11 mouse cellular contexts compared by ENCODE assay signal in the genomic region with DNA sequence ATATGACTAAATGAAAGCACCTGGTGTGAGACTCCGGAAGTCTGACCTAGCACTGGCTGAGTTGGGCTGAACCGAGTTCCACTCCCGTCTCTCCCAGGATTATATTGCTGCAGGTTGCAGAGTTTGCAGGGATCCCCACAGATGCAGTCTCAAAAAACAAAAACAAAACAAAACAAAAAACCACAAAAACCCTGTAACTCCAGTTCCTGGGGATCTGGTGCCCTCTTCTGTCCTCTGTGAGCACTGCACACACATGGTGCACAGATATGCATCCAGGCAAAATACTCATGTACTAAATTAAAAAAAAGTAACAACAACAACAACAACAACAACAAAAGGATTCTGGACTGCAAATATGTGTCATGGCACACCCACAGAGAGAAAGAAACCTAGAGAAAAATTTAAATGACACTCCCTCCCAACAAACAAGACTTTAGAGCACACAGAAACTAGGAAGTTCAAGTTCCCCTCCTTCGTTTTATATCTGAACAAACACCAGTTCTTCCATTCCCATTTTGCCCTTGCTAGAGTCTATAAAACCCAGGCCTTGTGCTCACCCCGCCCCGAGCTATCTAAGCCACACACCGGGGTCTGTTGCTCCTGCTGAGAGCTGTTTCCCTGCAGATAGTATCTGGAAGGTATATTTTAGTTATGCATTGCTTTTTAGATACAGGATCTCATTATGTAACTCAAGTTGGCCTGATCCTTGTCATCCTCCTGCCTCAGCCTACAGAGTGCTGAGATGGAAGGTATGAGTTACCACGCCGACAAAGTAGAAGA. TPM values are rescaled to one million over a fixed set of nuclear protein-coding genes. Genes with fewer than 3 reads are reported as not detected.
DNase-seq lines count a peak whose midpoint lies in the region; ATAC-seq and TF ChIP-seq lines count a peak whose summit lies in the region.
"Had no signal": no experiment of that assay in that cellular context is flagged by ENCODE, and none has a peak within 500 bp of the region (broad histone marks: within the 10 kb centered on the region; RNA-seq: fewer than 3 reads in every experiment).

No protein-coding gene starts in this region.

- no peak for TF ChIP-seq POLR2A in lung, adult 2 months (IDR thresholded peaks at IDR 0.05; ENCODE audit: borderline replicate concordance, extremely low read depth, low read depth, low read length)
- no peak for TF ChIP-seq POLR2A in cortical plate, adult 2 months (IDR thresholded peaks at IDR 0.05; ENCODE audit: extremely low read depth, insufficient read depth, low read length)
- TF ChIP-seq POLR2A in small intestine, adult 2 months (IDR thresholded peaks at IDR 0.05; ENCODE audit: low read depth, low read length) = no peak

- H3K27ac ChIP-seq in cortical plate, adult 2 months (ENCODE audit: insufficient read depth, low read length) = no peak overlapping the region
- H3K27ac ChIP-seq in small intestine, adult 2 months (ENCODE audit: insufficient read depth, low read depth, low read length) = no peak overlapping the region

- H3K4me3 ChIP-seq in lung, adult 2 months (replicated peaks; ENCODE audit: extremely low read depth, low read depth, low read length) = no peak overlapping the region
- H3K4me3 ChIP-seq in G1E (ENCODE audit: low read depth, low read length) = no peak overlapping the region
- H3K4me3 ChIP-seq in cortical plate, adult 2 months (ENCODE audit: insufficient read depth, low read length) = no peak overlapping the region
- no peak overlapping the region for H3K4me3 ChIP-seq in small intestine, adult 2 months (ENCODE audit: low read depth, low read length)

- peaks cover 94% of the 10 kb centered on the region for H3K36me3 ChIP-seq in G1E (replicated peaks)
- peaks cover 78% of the 10 kb centered on the region for H3K36me3 ChIP-seq in small intestine, adult 2 months (ENCODE audit: control insufficient read depth, insufficient read depth, low read length)

- no peaks in the 10 kb centered on the region; the same call in 1 of the 2 replicates for H3K4me1 ChIP-seq in lung, adult 2 months (ENCODE audit: control insufficient read depth, insufficient read depth, low read length)
- H3K4me1 ChIP-seq in G1E (ENCODE audit: insufficient read depth, low read depth, low read length) = no peaks in the 10 kb centered on the region; the same call in 1 of the 2 replicates
- H3K4me1 ChIP-seq in cortical plate, adult 2 months (ENCODE audit: control insufficient read depth, insufficient read depth, low read length) = no peaks in the 10 kb centered on the region
- no peaks in the 10 kb centered on the region for H3K4me1 ChIP-seq in small intestine, adult 2 months (ENCODE audit: control insufficient read depth, insufficient read depth, insufficient read length, low read length)

- DNase-seq in lung, adult 2 months = no peak
- DNase-seq in lung, postnatal 14 days = no peak
- DNase-seq in G1E (ENCODE audit: low spot score) = no peak
- DNase-seq in left cerebral cortex, adult 9 months (ENCODE audit: low spot score in 2 of 2) = no peak
- no peak for DNase-seq in embryo, embryonic 11 days
- DNase-seq: cerebellum, adult 11-12 months; gastrocnemius, postnatal 14 days had no signal

- ATAC-seq in G1E (ENCODE audit: extremely low read depth, insufficient number of reproducible peaks, low FRiP score, poor library complexity, severe bottlenecking) = no peak
- ATAC-seq in erythroblast, adult 5-6 weeks (replicated peaks; ENCODE audit: low FRiP score, poor library complexity, severe bottlenecking) = no peak

- H3K27me3 ChIP-seq in G1E (ENCODE audit: insufficient read depth, low read length) = no peaks in the 10 kb centered on the region
- no peaks in the 10 kb centered on the region for H3K27me3 ChIP-seq in small intestine, adult 2 months (ENCODE audit: control insufficient read depth, insufficient read depth, low read length)

- H3K9me3 ChIP-seq in G1E (replicated peaks) = peaks cover 8% of the 10 kb centered on the region

- peak; percentile 45 for TF ChIP-seq CTCF in lung, adult 2 months (IDR thresholded peaks at IDR 0.05; ENCODE audit: insufficient read depth, low read length)
- TF ChIP-seq CTCF in G1E (IDR thresholded peaks at IDR 0.05; ENCODE audit: low read depth, low read length) = 0 out of 2 replicates have a peak, but pooled peaks have one; percentile 21
- TF ChIP-seq CTCF in cortical plate, adult 2 months (IDR thresholded peaks at IDR 0.05; ENCODE audit: extremely low read depth, insufficient read depth, low read length) = peak; percentile 29; the same call in 1 of the 2 replicates
- TF ChIP-seq CTCF in small intestine, adult 2 months (IDR thresholded peaks at IDR 0.05; ENCODE audit: extremely low read depth, insufficient read length, insufficient replicate concordance, low read depth, low read length) = peak; percentile 26; the same call in 1 of the 2 replicates

- 95% methylated on average over 9 of the region's 9 CpGs for WGBS in lung, adult 2 months
- 82% methylated on average over 9 of the region's 9 CpGs for WGBS in small intestine, adult 2 months

RNA-seq across cellular contexts. Expression of gene Polg2, which starts 9.0 kb away (rescaled TPM):
- 4.8 and 6.3 TPM in 2 replicates for polyA plus RNA-seq in lung, adult 2 months (2012; rRNA removed)
- 9.6 and 10.3 TPM in 2 replicates for total RNA-seq in G1E (2014; fragmentation: Nextera tagmentation)
- total RNA-seq in G1E (2017) = 6.9 and 8.5 TPM in 2 replicates
- polyA plus RNA-seq in G1E (2012) = 2.0 and 2.7 TPM in 2 replicates
- 3.8 and 4.8 TPM in 2 replicates for polyA plus RNA-seq in cortical plate, adult 2 months (2012; rRNA removed)
- polyA plus RNA-seq in small intestine, adult 2 months (2012; rRNA removed) = 4.4 and 11.0 TPM in 2 replicates
- 8.2 and 9.6 TPM in 2 replicates for total RNA-seq in erythroblast, adult 5-6 weeks (2015; ENCODE audit: low replicate concordance)
- 9.9 and 22.7 TPM in 2 replicates for total RNA-seq in erythroblast, adult 5-6 weeks (2017; ENCODE audit: low replicate concordance)

RNA-seq across cellular contexts. Expression of gene Ddx5, which starts 18.6 kb away (rescaled TPM):
- polyA plus RNA-seq in lung, adult 2 months (2012; rRNA removed) = 539 and 718 TPM in 2 replicates
- total RNA-seq in G1E (2014; fragmentation: Nextera tagmentation) = 765 and 864 TPM in 2 replicates
- 782 and 866 TPM in 2 replicates for total RNA-seq in G1E (2017)
- 2,578 and 3,923 TPM in 2 replicates for polyA plus RNA-seq in G1E (2012)
- polyA plus RNA-seq in cortical plate, adult 2 months (2012; rRNA removed) = 408 and 412 TPM in 2 replicates
- polyA plus RNA-seq in small intestine, adult 2 months (2012; rRNA removed) = 247 and 493 TPM in 2 replicates
- total RNA-seq in erythroblast, adult 5-6 weeks (2015; ENCODE audit: low replicate concordance) = 469 and 476 TPM in 2 replicates
- total RNA-seq in erythroblast, adult 5-6 weeks (2017; ENCODE audit: low replicate concordance) = 906 and 1,106 TPM in 2 replicates

RNA-seq across cellular contexts. Expression of gene Cep95, which starts 18.7 kb away (rescaled TPM):
- polyA plus RNA-seq in lung, adult 2 months (2012; rRNA removed) = 1.9 and 2.9 TPM in 2 replicates
- total RNA-seq in G1E (2014; fragmentation: Nextera tagmentation) (37.1 and 39.8 TPM in 2 replicates), G1E (2017) (19.3 and 23.8 TPM in 2 replicates)
- 2.0 and 3.1 TPM in 2 replicates for polyA plus RNA-seq in G1E (2012)
- 15.5 and 21.0 TPM in 2 replicates for polyA plus RNA-seq in cortical plate, adult 2 months (2012; rRNA removed)
- 0.37 and 0.95 TPM in 2 replicates for polyA plus RNA-seq in small intestine, adult 2 months (2012; rRNA removed)
- total RNA-seq in erythroblast, adult 5-6 weeks (2015; ENCODE audit: low replicate concordance) = 41.6 and 43.0 TPM in 2 replicates
- 31.8 and 52.7 TPM in 2 replicates for total RNA-seq in erythroblast, adult 5-6 weeks (2017; ENCODE audit: low replicate concordance)

RNA-seq across cellular contexts. Expression of gene Milr1, which starts 19.4 kb away (rescaled TPM):
- polyA plus RNA-seq in lung, adult 2 months (2012; rRNA removed) = 1.0 and 3.0 TPM in 2 replicates
- total RNA-seq in G1E (2014; fragmentation: Nextera tagmentation) (not detected in 2 replicates), G1E (2017) (0.33 and 0.87 TPM in 2 replicates)
- polyA plus RNA-seq in G1E (2012) = 0.05 TPM in 1 of 2 replicates, not detected in the other
- polyA plus RNA-seq in cortical plate, adult 2 months (2012; rRNA removed) = 0.23 and 0.38 TPM in 2 replicates
- 0.30 and 0.77 TPM in 2 replicates for polyA plus RNA-seq in small intestine, adult 2 months (2012; rRNA removed)
- total RNA-seq in erythroblast, adult 5-6 weeks (2015; ENCODE audit: low replicate concordance) = 11.0 and 24.5 TPM in 2 replicates
- total RNA-seq in erythroblast, adult 5-6 weeks (2017; ENCODE audit: low replicate concordance) = 12.7 and 20.4 TPM in 2 replicates
- total RNA-seq: layer of hippocampus, postnatal 14 days had no signal

RNA-seq across cellular contexts. Expression of gene Pecam1, which starts 20.0 kb away (rescaled TPM):
- polyA plus RNA-seq in lung, adult 2 months (2012; rRNA removed) = 225 and 283 TPM in 2 replicates
- 0.24 TPM in 1 of 2 replicates, not detected in the other for total RNA-seq in G1E (2014; fragmentation: Nextera tagmentation)
- total RNA-seq in G1E (2017) = 0.70 and 0.93 TPM in 2 replicates
- not detected in 2 replicates for polyA plus RNA-seq in G1E (2012)
- polyA plus RNA-seq in cortical plate, adult 2 months (2012; rRNA removed) = 20.4 TPM in 2 replicates
- polyA plus RNA-seq in small intestine, adult 2 months (2012; rRNA removed) = 6.3 and 10.7 TPM in 2 replicates
- 5.0 and 11.0 TPM in 2 replicates for total RNA-seq in erythroblast, adult 5-6 weeks (2015; ENCODE audit: low replicate concordance)
- 4.0 and 5.0 TPM in 2 replicates for total RNA-seq in erythroblast, adult 5-6 weeks (2017; ENCODE audit: low replicate concordance)
